25 mouse cellular contexts compared by ENCODE assay signal in the genomic region with DNA sequence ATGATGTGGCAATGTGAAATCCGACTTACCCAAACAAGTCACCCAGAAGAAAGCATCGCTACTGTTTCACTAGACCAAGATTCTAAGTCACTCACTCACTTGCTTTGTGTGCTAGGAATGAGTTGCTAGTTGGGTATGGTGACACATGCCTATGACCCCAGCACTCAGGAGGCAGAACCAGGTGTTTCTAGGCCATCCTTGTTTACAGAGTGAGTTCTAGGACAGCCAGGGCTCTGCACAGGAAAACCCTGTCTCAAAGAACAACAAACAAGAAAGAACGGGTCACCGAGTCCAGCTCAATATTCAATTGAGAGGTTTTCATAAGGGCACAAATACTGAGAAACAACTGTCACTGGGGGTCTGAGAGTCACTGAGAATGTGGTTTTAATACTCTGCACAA. TPM values are rescaled to one million over a fixed set of nuclear protein-coding genes. Genes with fewer than 3 reads are reported as not detected.
"Had no signal": no experiment of that assay in that cellular context is flagged by ENCODE, and none has a peak within 500 bp of the region (broad histone marks: within the 10 kb centered on the region; RNA-seq: fewer than 3 reads in every experiment).

No protein-coding gene starts in this region.

- H3K9ac ChIP-seq: heart, embryonic 12.5 days; hindbrain, embryonic 12.5 days; hindbrain, embryonic 14.5 days; limb, embryonic 12.5 days; liver, embryonic 13.5 days had no signal

- H3K27me3 ChIP-seq: heart, embryonic 12.5 days; hindbrain, embryonic 12.5 days; limb, embryonic 12.5 days; liver, embryonic 13.5 days had no signal

- H3K4me3 ChIP-seq: gastrocnemius, adult 2 months; heart, embryonic 10.5 days; heart, embryonic 12.5 days; hindbrain, embryonic 10.5 days; hindbrain, embryonic 12.5 days; layer of hippocampus, adult 2 months; left cerebral cortex, adult 2 months; limb, embryonic 10.5 days; limb, embryonic 12.5 days; liver, embryonic 13.5 days had no signal

- H3K9me3 ChIP-seq: heart, embryonic 10.5 days; heart, embryonic 12.5 days; hindbrain, embryonic 10.5 days; hindbrain, embryonic 12.5 days; limb, embryonic 10.5 days; limb, embryonic 12.5 days; liver, embryonic 13.5 days had no signal

- H3K4me1 ChIP-seq: heart, embryonic 10.5 days; hindbrain, embryonic 10.5 days; hindbrain, embryonic 12.5 days; limb, embryonic 10.5 days; limb, embryonic 12.5 days; liver, embryonic 13.5 days had no signal

- H3K27ac ChIP-seq: gastrocnemius, adult 2 months; heart, embryonic 10.5 days; hindbrain, embryonic 10.5 days; hindbrain, embryonic 12.5 days; hindbrain, embryonic 14.5 days; layer of hippocampus, adult 2 months; left cerebral cortex, adult 2 months; limb, embryonic 10.5 days; limb, embryonic 12.5 days; liver, embryonic 13.5 days had no signal

- ATAC-seq: hindbrain, embryonic 16.5 days; inflammation-experienced regulatory T-cells, adult 6 months; intestine, embryonic 16.5 days had no signal

- H3K4me2 ChIP-seq: heart, embryonic 12.5 days; hindbrain, embryonic 12.5 days; hindbrain, embryonic 14.5 days; limb, embryonic 12.5 days; liver, embryonic 13.5 days had no signal

- DNase-seq: gastrocnemius, adult 2 months; gastrocnemius, postnatal 10 days; gastrocnemius, postnatal 25 days; heart, adult 18-20 months; heart, postnatal 10 days; heart, postnatal 4 days; kidney, adult 18-20 months; kidney, adult 8-10 months; kidney, postnatal 10 days; kidney, postnatal 25 days; kidney, postnatal 4 days; liver, embryonic 13.5 days had no signal

RNA-seq across cellular contexts. Expression of a gene that starts 26.6 kb away (rescaled TPM):
- total RNA-seq: granulocyte monocyte progenitor cell, adult 5-6 weeks had no signal
- polyA plus RNA-seq: inflammation-experienced regulatory T-cells, adult 6 months had no signal
